Mouse (Mus musculus) embryonic facial prominence, embryonic 11.5 days (tissue): ENCODE data around the gene Rgl1. TPM values are rescaled to one million over a fixed set of nuclear protein-coding genes. Genes with fewer than 3 reads are reported as not detected.

Experiments used
- ATAC-seq: fragments of 200-750 bp; cut with Nextera tagmentation; replicated peaks from 2 replicates; pipeline ENCODE4 v1.8.0; 2017; ENCODE audit warnings: low read depth; ENCODE audit not compliant: insufficient number of reproducible peaks, low FRiP score, low TSS enrichment
- DNase-seq: peaks from one replicate; pipeline ENCODE4 v3.0.0-alpha.2; 2015; ENCODE audit warnings: low spot score
- H3K27ac ChIP-seq: fragments of 300-500 bp; sonication (generic); replicated peaks from 2 replicates; pipeline ENCODE4 v1.5.1; 2014; ENCODE audit warnings: mild to moderate bottlenecking, low read depth, low read length, control low read depth
- H3K27me3 ChIP-seq: fragments of 300-500 bp; sonication (generic); 2 replicates; pipeline ENCODE4 v1.6.1; 2014; ENCODE audit warnings: mild to moderate bottlenecking, low read length, moderate library complexity, mixed read lengths; ENCODE audit not compliant: control insufficient read depth, insufficient read depth
- H3K36me3 ChIP-seq: fragments of 300-500 bp; sonication (generic); replicated peaks from 2 replicates; pipeline ENCODE4 v1.6.1; 2014; ENCODE audit warnings: low read depth, mild to moderate bottlenecking, low read length, moderate library complexity, mixed read lengths; ENCODE audit not compliant: control insufficient read depth, insufficient read depth
- H3K4me1 ChIP-seq: fragments of 300-500 bp; sonication (generic); 2 replicates; pipeline ENCODE4 v1.6.1; 2014; ENCODE audit warnings: low read length, mixed read lengths; ENCODE audit not compliant: control insufficient read depth, insufficient read depth
- H3K4me2 ChIP-seq: fragments of 300-500 bp; sonication (generic); 2 replicates; pipeline ENCODE4 v1.6.1; 2014; ENCODE audit warnings: low read depth, mild to moderate bottlenecking, control low read depth, low read length, moderate library complexity
- H3K4me3 ChIP-seq: fragments of 300-500 bp; sonication (generic); 2 replicates; pipeline ENCODE4 v1.5.1; 2014; ENCODE audit warnings: low read depth, low read length, control low read depth
- H3K9ac ChIP-seq: fragments of 300-500 bp; sonication (generic); replicated peaks from 2 replicates; pipeline ENCODE4 v1.6.1; 2014; ENCODE audit warnings: mild to moderate bottlenecking, control low read depth, low read length
- H3K9me3 ChIP-seq: fragments of 300-500 bp; sonication (generic); replicated peaks from 2 replicates; pipeline ENCODE4 v1.6.1; 2016; ENCODE audit warnings: mild to moderate bottlenecking, low read length, inconsistent platforms, mixed read lengths; ENCODE audit not compliant: control insufficient read depth
- WGBS: fragments of 180-500 bp; shearing (Covaris S2); extraction: QIAGEN DNeasy Blood & Tissue Kit; methylation state at CpG from one replicate; pipeline ENCODE4 v1.1.7; 2014; 5-methylcytosine and 5-hydroxymethylcytosine counted together
- polyA plus RNA-seq: library from polyadenylated mRNA; unstranded; fragments of >200 nt; fragmentation: Nextera tagmentation; extraction: Ambion mirVana; gene quantifications from 2 replicates; pipeline ENCODE4 v1.2.1, GENCODE M21; 2014

Rgl1 gene
- polyA plus RNA-seq, 1 experiment from 2014 or later = 26.0 TPM

GRCm38 (mm10) chr1:152522226-152522625 is 243.9 kb downstream of the Rgl1 start:
- Histone ChIP-seq H3K4me3 (no peak overlapping the region), H3K9me3 (no peaks in the 10 kb centered on the region), H3K4me2 (no peak overlapping the region), H3K36me3 (no peaks in the 10 kb centered on the region), H3K4me1 (no peaks in the 10 kb centered on the region), H3K9ac (no peak overlapping the region), H3K27ac (no peak overlapping the region), H3K27me3 (no peaks in the 10 kb centered on the region)
- no peak for ATAC-seq
- whole genome bisulfite sequencing = 88% methylated on average over 3 of the region's 3 CpGs
- no peak for DNase-seq

GRCm38 (mm10) chr1:152520798-152521575 is 245.2 kb downstream of the Rgl1 start:
- no peak overlapping the region for H3K9ac ChIP-seq
- H3K4me2 ChIP-seq = no peak overlapping the region
- H3K36me3 ChIP-seq = no peaks in the 10 kb centered on the region
- H3K9me3 ChIP-seq = no peaks in the 10 kb centered on the region
- H3K27ac ChIP-seq = no peak overlapping the region
- H3K27me3 ChIP-seq = no peaks in the 10 kb centered on the region
- H3K4me1 ChIP-seq = no peaks in the 10 kb centered on the region
- no peak overlapping the region for H3K4me3 ChIP-seq
- 71% methylated on average over 16 of the region's 16 CpGs for WGBS
- DNase-seq (peak; percentile 79), ATAC-seq (no peak)

GRCm38 (mm10) chr1:152518971-152519370 is 247.2 kb downstream of the Rgl1 start:
- Histone ChIP-seq H3K27ac (no peak overlapping the region), H3K9ac (no peak overlapping the region), H3K4me3 (no peak overlapping the region), H3K4me1 (no peaks in the 10 kb centered on the region), H3K27me3 (no peaks in the 10 kb centered on the region), H3K9me3 (no peaks in the 10 kb centered on the region), H3K36me3 (no peaks in the 10 kb centered on the region), H3K4me2 (no peak overlapping the region)
- WGBS = 94% methylated on average over 8 of the region's 8 CpGs
- no peak for DNase-seq
- no peak for ATAC-seq

GRCm38 (mm10) chr1:152517057-152517570 is 249.0 kb downstream of the Rgl1 start:
- H3K4me3 ChIP-seq = no peak overlapping the region
- ATAC-seq = no peak
- WGBS = 86% methylated on average over 4 of the region's 4 CpGs

GRCm38 (mm10) chr1:152514256-152514655 is 251.9 kb downstream of the Rgl1 start:
- no peak overlapping the region for H3K27ac ChIP-seq
- H3K4me1 ChIP-seq = no peaks in the 10 kb centered on the region
- DNase-seq (no peak), ATAC-seq (no peak)
- no peaks in the 10 kb centered on the region for H3K27me3 ChIP-seq
- 63% methylated on average over 4 of the region's 4 CpGs for WGBS
- no peak overlapping the region for H3K4me2 ChIP-seq
- no peak overlapping the region for H3K4me3 ChIP-seq
- H3K9me3 ChIP-seq = no peaks in the 10 kb centered on the region
- H3K9ac ChIP-seq = no peak overlapping the region
- no peaks in the 10 kb centered on the region for H3K36me3 ChIP-seq

More at GRCm38 (mm10) chr1:152517057-152517570, 249.0 kb downstream of the Rgl1 start:
- H3K4me2 ChIP-seq = no peak overlapping the region
- no peaks in the 10 kb centered on the region for H3K4me1 ChIP-seq
- H3K9ac ChIP-seq = no peak overlapping the region
- H3K27me3 ChIP-seq = no peaks in the 10 kb centered on the region
- no peaks in the 10 kb centered on the region for H3K36me3 ChIP-seq
- no peak overlapping the region for H3K27ac ChIP-seq
- no peaks in the 10 kb centered on the region for H3K9me3 ChIP-seq
- no peak for DNase-seq

- no peaks in the 10 kb centered on the region for H3K9me3 ChIP-seq
Observed at GRCm38 (mm10) chr1:152511237-152511636, 254.9 kb downstream of the Rgl1 start.

GRCm38 (mm10) chr1:152508481-152509220 is 257.5 kb downstream of the Rgl1 start:
- 89% methylated on average over 11 of the region's 11 CpGs for WGBS

More at GRCm38 (mm10) chr1:152511237-152511636, 254.9 kb downstream of the Rgl1 start:
- no peaks in the 10 kb centered on the region for H3K36me3 ChIP-seq
- no peak for ATAC-seq
- H3K4me2 ChIP-seq = no peak overlapping the region
- peak; percentile 56 for DNase-seq
- H3K27ac ChIP-seq = no peak overlapping the region
- no peaks in the 10 kb centered on the region for H3K4me1 ChIP-seq
- H3K4me3 ChIP-seq = no peak overlapping the region
- no peaks in the 10 kb centered on the region for H3K27me3 ChIP-seq
- no peak overlapping the region for H3K9ac ChIP-seq
- 74% methylated on average over 4 of the region's 4 CpGs for WGBS

GRCm38 (mm10) chr1:152506726-152507125 is 259.4 kb downstream of the Rgl1 start:
- 93% methylated on average over 7 of the region's 7 CpGs for WGBS
- no peak overlapping the region for H3K4me3 ChIP-seq
- H3K9me3 ChIP-seq = no peaks in the 10 kb centered on the region
- no peaks in the 10 kb centered on the region for H3K36me3 ChIP-seq
- H3K27ac ChIP-seq = no peak overlapping the region
- no peak overlapping the region for H3K4me2 ChIP-seq
- ATAC-seq = no peak
- no peaks in the 10 kb centered on the region for H3K4me1 ChIP-seq
- no peak overlapping the region for H3K9ac ChIP-seq
- no peaks in the 10 kb centered on the region for H3K27me3 ChIP-seq
- DNase-seq = no peak

More at GRCm38 (mm10) chr1:152508481-152509220, 257.5 kb downstream of the Rgl1 start:
- Histone ChIP-seq H3K27me3 (no peaks in the 10 kb centered on the region), H3K4me3 (no peak overlapping the region), H3K9me3 (no peaks in the 10 kb centered on the region), H3K9ac (no peak overlapping the region), H3K36me3 (no peaks in the 10 kb centered on the region), H3K4me1 (no peaks in the 10 kb centered on the region), H3K27ac (no peak overlapping the region), H3K4me2 (no peak overlapping the region)
- ATAC-seq (no peak), DNase-seq (no peak)
